Mouse (Mus musculus) hindbrain, postnatal 0 days (tissue): ENCODE measurements at regions not wholly inside any gene's neighbourhood (a gene's known extent, or its start where the extent isn't known, plus 50 kb on each side); places are given as distances from the start of the nearest gene placed in this dataset.

ENCODE experiments used
- ATAC-seq: fragments of 200-750 bp; cut with Nextera tagmentation; 2 replicates; pipeline ENCODE4 v1.8.0; 2017; ENCODE audit warnings: mild to moderate bottlenecking, moderate TSS enrichment, moderate library complexity
- DNase-seq: peaks from one replicate; pipeline ENCODE4 v3.0.0-alpha.2; 2015; ENCODE audit warnings: low spot score
- H3K27ac ChIP-seq: fragments of 300-500 bp; sonication (generic); 2 replicates; pipeline ENCODE4 v1.5.1; 2014; ENCODE audit warnings: mild to moderate bottlenecking
- H3K27me3 ChIP-seq: fragments of 300-500 bp; sonication (generic); 2 replicates; pipeline ENCODE4 v1.6.1; 2014; ENCODE audit warnings: low read length, mixed read lengths; ENCODE audit not compliant: insufficient read depth
- H3K36me3 ChIP-seq: fragments of 300-500 bp; sonication (generic); 2 replicates; pipeline ENCODE4 v1.6.1; 2014; ENCODE audit warnings: low read length, mixed read lengths; ENCODE audit not compliant: insufficient read depth
- H3K4me1 ChIP-seq: fragments of 300-500 bp; sonication (generic); 2 replicates; pipeline ENCODE4 v1.6.1; 2014; ENCODE audit warnings: antibody characterized with exemption, low read length, mixed read lengths; ENCODE audit not compliant: insufficient read depth
- H3K4me2 ChIP-seq: fragments of 300-500 bp; sonication (generic); 2 replicates; pipeline ENCODE4 v1.6.1; 2014; ENCODE audit warnings: low read depth, mild to moderate bottlenecking, low read length, moderate library complexity, mixed read lengths
- H3K4me3 ChIP-seq: fragments of 300-500 bp; sonication (generic); 2 replicates; pipeline ENCODE4 v1.5.1; 2014; ENCODE audit warnings: low read length
- H3K9ac ChIP-seq: fragments of 300-500 bp; sonication (generic); replicated peaks from 2 replicates; pipeline ENCODE4 v1.6.1; 2014; ENCODE audit warnings: mild to moderate bottlenecking, low read length, moderate library complexity, mixed read lengths
- H3K9me3 ChIP-seq: fragments of 300-500 bp; sonication (generic); 2 replicates; pipeline ENCODE4 v1.6.1; 2016; ENCODE audit warnings: low read length, mixed read lengths
- CTCF ChIP-seq: IDR thresholded peaks from 2 replicates; pipeline ENCODE4 v1.5.1; 2016; ENCODE audit warnings: antibody characterized with exemption, control low read depth, low read depth
- WGBS: fragments of 180-500 bp; shearing (Covaris S2); extraction: QIAGEN DNeasy Blood & Tissue Kit; methylation state at CpG from one replicate; pipeline ENCODE4 v1.1.7; 2014; 5-methylcytosine and 5-hydroxymethylcytosine counted together

DNA sequence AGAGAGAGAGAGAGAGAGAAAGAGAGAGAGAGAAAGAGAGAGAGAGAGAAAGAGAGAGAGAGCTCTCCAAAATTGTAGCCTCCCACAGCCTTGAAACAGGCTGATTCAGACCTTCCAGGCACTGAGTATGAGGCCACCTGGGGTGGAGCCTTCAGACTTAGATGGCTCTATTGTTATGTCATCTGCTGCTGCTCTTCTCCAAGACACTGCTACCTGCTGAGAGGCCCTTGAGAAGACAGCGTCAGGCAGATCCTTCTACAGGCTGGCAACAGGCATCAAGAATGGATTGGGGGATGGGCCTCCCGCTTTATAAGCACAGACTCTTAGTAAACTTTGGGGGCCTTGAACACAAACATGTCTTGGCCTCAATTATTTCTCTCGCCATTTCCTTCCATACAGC, 1340.9 kb upstream of the Adgrl3 start:
- H3K36me3 ChIP-seq: no peaks in the 10 kb centered on the region

DNA sequence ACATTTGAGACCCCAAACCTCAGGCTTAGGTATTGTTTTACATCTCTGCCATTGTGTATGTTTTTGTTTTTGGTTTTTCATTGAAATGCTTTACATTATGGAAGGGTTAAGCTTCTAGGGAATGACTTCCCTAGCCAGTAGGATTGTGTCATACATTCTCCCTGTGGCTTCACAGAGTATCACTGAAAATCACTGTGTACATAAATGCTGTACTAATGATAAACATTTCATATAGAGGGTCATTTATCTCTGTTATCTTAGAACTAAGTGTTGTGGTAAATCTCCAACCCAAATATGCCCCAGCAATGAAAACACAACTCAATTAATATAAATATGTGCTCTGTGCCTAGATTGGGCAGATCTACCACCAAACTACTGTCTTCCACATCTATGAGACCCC, 1339.6 kb upstream of the Adgrl3 start:
- TF ChIP-seq CTCF: no peak
- Histone ChIP-seq H3K9ac (no peak overlapping the region), H3K27ac (no peak overlapping the region), H3K4me1 (no peaks in the 10 kb centered on the region), H3K36me3 (no peaks in the 10 kb centered on the region), H3K9me3 (no peaks in the 10 kb centered on the region), H3K4me3 (no peak overlapping the region), H3K27me3 (no peaks in the 10 kb centered on the region), H3K4me2 (no peak overlapping the region)
- DNase-seq (no peak), ATAC-seq (no peak)

More for the DNA sequence above, 1340.9 kb upstream of the Adgrl3 start:
- Histone ChIP-seq H3K9me3 (no peaks in the 10 kb centered on the region), H3K4me3 (no peak overlapping the region), H3K4me2 (no peak overlapping the region), H3K27me3 (no peaks in the 10 kb centered on the region), H3K4me1 (no peaks in the 10 kb centered on the region), H3K27ac (no peak overlapping the region), H3K9ac (no peak overlapping the region)
- TF ChIP-seq CTCF: no peak
- ATAC-seq (no peak), DNase-seq (no peak)
- 20% methylated on average over 3 of the region's 3 CpGs for WGBS

DNA sequence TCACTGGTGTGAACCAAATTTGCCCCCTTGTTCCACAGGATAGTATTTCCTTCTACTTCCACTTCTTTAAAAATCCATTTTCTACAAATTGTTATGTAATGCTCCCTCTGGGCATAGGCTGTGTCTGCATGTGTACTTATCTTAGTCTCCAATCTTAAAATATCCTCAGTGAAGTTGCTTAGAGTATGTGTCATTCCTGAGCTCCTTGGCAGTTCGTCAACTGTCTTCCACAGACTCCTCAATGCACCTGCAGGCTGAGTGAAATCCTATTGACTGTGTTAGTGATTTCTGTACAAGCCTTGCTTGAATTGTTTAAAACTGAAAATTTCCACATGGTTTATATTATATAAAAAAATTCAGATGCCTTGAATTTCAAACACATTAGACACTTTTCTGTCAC, 1313.3 kb upstream of the Adgrl3 start:
- 73% methylated on average over 1 of the region's 1 CpGs for WGBS
- H3K4me1 ChIP-seq: no peaks in the 10 kb centered on the region

DNA sequence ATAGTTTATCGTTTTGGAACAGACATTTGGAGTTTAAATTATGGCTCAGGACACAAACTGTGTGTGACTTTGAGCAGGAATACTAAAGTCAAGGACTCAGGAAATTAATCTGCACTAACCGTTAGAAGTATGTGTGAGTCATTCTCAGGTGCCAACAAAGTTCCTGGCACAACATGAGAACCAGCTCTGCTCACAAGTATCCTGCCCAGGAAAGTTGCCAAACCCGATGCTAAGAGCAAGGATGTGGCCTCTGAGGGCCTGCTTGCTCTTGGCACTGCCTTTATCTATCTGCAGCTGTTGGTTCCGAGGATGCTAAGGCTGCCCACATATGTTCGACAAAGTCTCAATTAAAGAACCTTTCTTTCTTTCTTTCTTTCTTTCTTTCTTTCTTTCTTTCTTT, 1285.1 kb upstream of the Adgrl3 start:
- Histone ChIP-seq H3K4me3 (no peak overlapping the region), H3K9ac (no peak overlapping the region), H3K4me2 (no peak overlapping the region), H3K36me3 (no peaks in the 10 kb centered on the region), H3K9me3 (no peaks in the 10 kb centered on the region), H3K27ac (no peak overlapping the region), H3K27me3 (no peaks in the 10 kb centered on the region), H3K4me1 (no peaks in the 10 kb centered on the region)
- TF ChIP-seq CTCF: no peak
- ATAC-seq (no peak), DNase-seq (peak; percentile 39)
- 56% methylated on average over 5 of the region's 5 CpGs for WGBS

More for the DNA sequence above, 1313.3 kb upstream of the Adgrl3 start:
- TF ChIP-seq CTCF: no peak
- Histone ChIP-seq H3K9me3 (0 out of 2 replicates have a peak, but pooled peaks cover 3% of the 10 kb centered on the region), H3K27me3 (no peaks in the 10 kb centered on the region), H3K4me3 (no peak overlapping the region), H3K4me2 (no peak overlapping the region), H3K27ac (no peak overlapping the region), H3K9ac (no peak overlapping the region), H3K36me3 (no peaks in the 10 kb centered on the region)
- no peak for DNase-seq
- ATAC-seq: no peak

DNA sequence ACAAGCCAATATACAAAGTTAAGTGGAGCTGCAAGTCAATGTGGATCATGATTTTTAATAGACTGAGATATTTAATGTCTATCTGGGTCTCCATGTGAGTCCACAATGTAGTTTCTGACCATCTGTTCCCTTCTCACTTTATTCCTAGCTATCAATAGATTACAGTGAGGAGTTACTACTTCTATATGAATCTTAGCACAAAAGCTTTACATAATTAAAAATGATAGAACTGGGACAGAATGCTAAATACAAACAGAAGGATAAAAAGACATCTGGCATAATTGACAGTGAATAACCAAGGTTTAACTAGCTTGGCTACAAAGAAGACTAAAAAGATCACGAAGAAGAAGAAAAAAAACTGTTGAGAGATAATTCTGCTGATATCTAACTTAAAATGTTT, 1235.5 kb upstream of the Adgrl3 start:
- Histone ChIP-seq H3K36me3 (no peaks in the 10 kb centered on the region), H3K4me3 (no peak overlapping the region), H3K9me3 (no peaks in the 10 kb centered on the region), H3K9ac (no peak overlapping the region), H3K4me2 (no peak overlapping the region), H3K27me3 (no peaks in the 10 kb centered on the region), H3K4me1 (no peaks in the 10 kb centered on the region), H3K27ac (no peak overlapping the region)
- TF ChIP-seq CTCF: no peak
- DNase-seq (peak; percentile 1), ATAC-seq (no peak)
- 63% methylated on average over 1 of the region's 1 CpGs for WGBS

DNA sequence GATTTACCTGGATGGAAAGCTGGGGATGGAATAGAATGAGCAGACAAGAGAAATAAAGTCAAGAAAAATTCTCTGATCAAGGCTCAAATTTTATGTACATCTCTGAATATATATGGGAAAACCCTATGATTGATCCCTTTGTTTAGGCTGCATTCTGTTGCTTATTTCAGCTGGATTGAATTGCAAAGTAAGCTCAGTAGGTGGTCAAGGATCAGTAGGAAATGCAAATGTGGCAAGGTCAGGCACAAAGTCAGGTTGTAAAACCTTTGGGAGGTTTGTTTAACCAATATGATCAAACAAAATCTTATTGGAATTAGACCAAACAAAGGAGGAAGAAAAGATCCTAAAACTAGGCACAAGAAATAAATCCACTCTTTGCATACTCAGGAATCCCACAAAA, 1193.4 kb upstream of the Adgrl3 start:
- Histone ChIP-seq H3K9ac (no peak overlapping the region), H3K27ac (no peak overlapping the region), H3K9me3 (peaks cover 6% of the 10 kb centered on the region; the same call in 1 of the 2 replicates), H3K36me3 (no peaks in the 10 kb centered on the region), H3K27me3 (no peaks in the 10 kb centered on the region), H3K4me1 (no peaks in the 10 kb centered on the region), H3K4me2 (no peak overlapping the region), H3K4me3 (no peak overlapping the region)
- DNase-seq: no peak
- no peak for ATAC-seq
- TF ChIP-seq CTCF: no peak

DNA sequence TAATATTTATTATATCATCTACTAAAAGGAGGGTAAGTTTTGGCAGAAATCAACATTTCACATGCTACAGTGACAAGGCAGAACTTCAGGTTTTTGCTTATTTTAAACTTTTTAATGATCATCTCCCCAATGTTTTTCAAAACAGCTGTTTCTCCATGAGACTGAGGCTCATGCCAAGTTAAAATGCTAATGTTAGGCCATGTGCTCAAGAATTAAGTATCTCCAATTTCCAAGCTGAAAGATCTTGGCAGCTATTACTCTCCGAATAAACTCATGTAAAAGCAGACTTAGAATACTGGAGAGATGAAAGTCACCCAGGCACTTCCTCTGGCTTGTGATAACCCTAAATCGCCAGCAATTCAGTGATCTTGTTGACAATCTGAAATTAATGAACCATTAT, 1173.5 kb upstream of the Adgrl3 start:
- 58% methylated on average over 2 of the region's 2 CpGs for WGBS
- H3K4me3 ChIP-seq: no peak overlapping the region
- no peaks in the 10 kb centered on the region for H3K36me3 ChIP-seq
- H3K9ac ChIP-seq: no peak overlapping the region
- no peak overlapping the region for H3K27ac ChIP-seq
- H3K27me3 ChIP-seq: no peaks in the 10 kb centered on the region
- H3K4me2 ChIP-seq: no peak overlapping the region
- DNase-seq (peak; percentile 11), ATAC-seq (no peak)
- no peaks in the 10 kb centered on the region for H3K4me1 ChIP-seq
- H3K9me3 ChIP-seq: no peaks in the 10 kb centered on the region
- no peak for TF ChIP-seq CTCF
